Mouse (Mus musculus) liver, postnatal 0 days (tissue): ENCODE measurements around the gene Plekho2. TPM values are rescaled to one million over a fixed set of nuclear protein-coding genes. Genes with fewer than 3 reads are reported as not detected.

Experiments used
- ATAC-seq: fragments of 200-750 bp; cut with Nextera tagmentation; 2 replicates; pipeline ENCODE4 v1.8.0; 2017; ENCODE audit warnings: mild to moderate bottlenecking, moderate library complexity
- DNase-seq: peaks from one replicate; pipeline ENCODE4 v3.0.0-alpha.2; 2016
- H3K27ac ChIP-seq: fragments of 300-500 bp; sonication (generic); 2 replicates; pipeline ENCODE4 v1.5.1; 2014; ENCODE audit warnings: antibody characterized with exemption, moderate library complexity, mild to moderate bottlenecking, low read depth
- H3K27me3 ChIP-seq: fragments of 300-500 bp; sonication (generic); 2 replicates; pipeline ENCODE4 v1.6.1; 2014; ENCODE audit warnings: low read length, control low read depth, mixed read lengths; ENCODE audit not compliant: insufficient read depth
- H3K36me3 ChIP-seq: fragments of 300-500 bp; sonication (generic); replicated peaks from 2 replicates; pipeline ENCODE4 v1.6.1; 2014; ENCODE audit warnings: mild to moderate bottlenecking, control low read depth, low read length, moderate library complexity, mixed read lengths; ENCODE audit not compliant: insufficient read depth
- H3K4me1 ChIP-seq: fragments of 300-500 bp; sonication (generic); 2 replicates; pipeline ENCODE4 v1.6.1; 2014; ENCODE audit warnings: antibody characterized with exemption, mild to moderate bottlenecking, control low read depth; ENCODE audit not compliant: insufficient read depth
- H3K4me2 ChIP-seq: fragments of 300-500 bp; sonication (generic); 2 replicates; pipeline ENCODE4 v1.6.1; 2014; ENCODE audit warnings: low read depth, mild to moderate bottlenecking, low read length, moderate library complexity, mixed read lengths
- H3K4me3 ChIP-seq: fragments of 300-500 bp; sonication (generic); 2 replicates; pipeline ENCODE4 v1.5.1; 2014; ENCODE audit warnings: low read depth, low read length
- H3K9ac ChIP-seq: fragments of 300-500 bp; sonication (generic); replicated peaks from 2 replicates; pipeline ENCODE4 v1.6.1; 2014; ENCODE audit warnings: mild to moderate bottlenecking, moderate library complexity
- H3K9me3 ChIP-seq: fragments of 300-500 bp; sonication (generic); 2 replicates; pipeline ENCODE4 v1.6.1; 2016; ENCODE audit warnings: mild to moderate bottlenecking, control low read depth, low read length, mixed read lengths
- CTCF ChIP-seq: sonication (generic); IDR thresholded peaks from 2 replicates; pipeline ENCODE4 v1.5.1; 2016; ENCODE audit warnings: antibody characterized with exemption, low read depth
- EP300 ChIP-seq: IDR thresholded peaks from 2 replicates; pipeline ENCODE4 v1.6.1; 2016; ENCODE audit warnings: antibody characterized with exemption, low read depth, mild to moderate bottlenecking
- WGBS: fragments of 180-500 bp; shearing (Covaris S2); extraction: QIAGEN DNeasy Blood & Tissue Kit; methylation state at CpG from one replicate; pipeline ENCODE4 v1.1.7; 2014; ENCODE audit not compliant: insufficient replicate concordance; 5-methylcytosine and 5-hydroxymethylcytosine counted together
- polyA plus RNA-seq: library from polyadenylated mRNA; unstranded; fragments of >200 nt; fragmentation: Nextera tagmentation; extraction: Ambion mirVana; gene quantifications from 2 replicates; pipeline ENCODE4 v1.2.1, GENCODE M21; 2015

Plekho2 gene
- polyA plus RNA-seq, 1 experiment from 2014 or later, result 14.5 TPM

DNA sequence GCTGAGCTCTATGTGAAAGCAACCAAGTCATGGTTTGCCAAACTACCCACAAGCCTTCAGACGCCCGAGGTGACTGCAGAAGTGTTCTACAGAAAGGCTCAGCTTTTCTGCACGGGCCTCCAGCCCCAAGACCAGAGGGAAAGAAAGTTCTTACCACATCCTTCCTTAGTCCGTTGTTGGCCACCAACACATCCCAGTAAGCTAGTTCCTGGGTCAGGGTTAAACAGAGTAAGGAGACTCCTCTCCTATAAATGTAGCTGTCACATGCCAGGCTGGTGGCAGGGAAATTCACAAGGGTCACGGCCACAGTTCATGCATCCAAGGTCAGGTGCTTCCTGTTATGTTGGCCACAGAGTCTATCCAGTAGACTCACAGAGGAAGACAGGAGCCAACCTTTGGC, 27.7 kb downstream of the Plekho2 start:
- ATAC-seq (no peak), DNase-seq (no peak)
- peaks cover 71% of the 10 kb centered on the region for H3K4me1 ChIP-seq

DNA sequence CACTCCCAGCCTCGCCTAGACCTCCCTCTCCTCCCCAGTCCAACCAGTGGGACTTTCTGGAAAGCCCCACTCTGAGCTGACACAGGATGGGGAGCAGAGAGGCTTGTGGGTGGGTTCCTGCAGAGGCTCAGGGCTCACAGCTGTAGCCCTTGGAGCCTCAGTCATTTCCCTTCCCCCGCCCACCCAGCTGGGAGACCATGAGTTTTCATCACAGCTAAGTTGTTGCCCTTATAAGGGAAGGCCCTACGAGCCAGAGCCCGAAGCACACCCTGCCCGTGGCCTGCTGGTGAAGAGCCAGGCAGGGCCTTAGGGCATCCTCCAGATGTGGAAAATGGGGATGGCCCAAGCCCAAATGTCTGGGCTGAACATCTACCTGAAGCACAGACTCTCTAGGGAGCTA, 28.8 kb downstream of the Plekho2 start:
- WGBS, result 20% methylated on average over 5 of the region's 5 CpGs
- DNase-seq, result peak; percentile 75
- Histone ChIP-seq H3K27ac (peak overlapping the region; percentile 80), H3K36me3 (peaks cover 27% of the 10 kb centered on the region), H3K4me1 (peaks cover 76% of the 10 kb centered on the region), H3K4me2 (no peak overlapping the region), H3K9ac (no peak overlapping the region; the same call in 1 of the 2 replicates), H3K9me3 (no peaks in the 10 kb centered on the region), H3K27me3 (no peaks in the 10 kb centered on the region), H3K4me3 (no peak overlapping the region)
- ATAC-seq, result peak; percentile 35
- TF ChIP-seq EP300 (no peak), CTCF (no peak)

More for the DNA sequence above, 27.7 kb downstream of the Plekho2 start:
- Histone ChIP-seq H3K36me3 (peaks cover 38% of the 10 kb centered on the region), H3K9ac (no peak overlapping the region), H3K27ac (peak overlapping the region; percentile 80), H3K9me3 (no peaks in the 10 kb centered on the region), H3K27me3 (no peaks in the 10 kb centered on the region), H3K4me2 (no peak overlapping the region), H3K4me3 (no peak overlapping the region)
- no peak for TF ChIP-seq CTCF
- TF ChIP-seq EP300, result no peak
- 40% methylated on average over 5 of the region's 5 CpGs for WGBS

DNA sequence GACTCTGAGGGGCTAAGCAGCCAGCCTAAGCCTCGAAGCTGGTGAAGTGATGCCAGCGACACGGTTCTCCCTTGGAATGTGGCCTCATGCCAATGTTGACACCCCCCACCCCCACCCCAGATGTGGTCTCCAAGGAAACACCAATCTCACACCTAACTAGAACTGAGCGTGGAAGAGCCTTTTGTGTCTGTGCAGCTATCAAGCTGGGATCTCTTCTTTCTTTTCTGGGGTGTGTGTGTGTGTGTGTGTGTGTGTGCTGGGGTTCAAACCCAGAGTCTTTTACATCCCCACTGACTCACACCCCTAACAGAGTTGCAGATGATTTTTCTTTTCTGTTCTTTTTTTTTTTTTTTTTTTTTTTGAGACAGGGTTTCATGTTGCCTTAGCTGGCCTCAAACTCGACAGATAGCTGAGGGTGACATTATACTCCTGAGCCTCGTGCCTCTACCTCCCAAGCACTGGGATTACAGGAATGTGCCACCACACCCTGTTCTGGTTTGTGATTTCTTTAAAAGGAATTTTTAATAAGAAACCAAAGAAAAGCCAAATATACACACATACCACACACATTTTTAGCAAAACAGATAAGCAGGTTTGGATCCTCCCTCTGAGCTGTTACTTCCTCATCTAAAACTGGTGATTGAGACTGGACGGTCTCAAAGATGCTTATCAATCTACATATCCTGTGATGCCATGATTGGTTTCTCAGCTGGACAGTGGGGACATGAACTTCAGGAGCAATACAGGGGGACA, 29.6 kb downstream of the Plekho2 start:
- DNase-seq (no peak), ATAC-seq (no peak)
- Histone ChIP-seq H3K36me3 (peaks cover 20% of the 10 kb centered on the region; the same call in 1 of the 2 replicates), H3K27me3 (no peaks in the 10 kb centered on the region), H3K4me3 (no peak overlapping the region), H3K27ac (peak overlapping the region; percentile 80), H3K9me3 (no peaks in the 10 kb centered on the region), H3K4me1 (peaks cover 77% of the 10 kb centered on the region), H3K9ac (no peak overlapping the region), H3K4me2 (no peak overlapping the region)
- TF ChIP-seq CTCF, result no peak
- no peak for TF ChIP-seq EP300
- WGBS, result 38% methylated on average over 7 of the region's 7 CpGs

DNA sequence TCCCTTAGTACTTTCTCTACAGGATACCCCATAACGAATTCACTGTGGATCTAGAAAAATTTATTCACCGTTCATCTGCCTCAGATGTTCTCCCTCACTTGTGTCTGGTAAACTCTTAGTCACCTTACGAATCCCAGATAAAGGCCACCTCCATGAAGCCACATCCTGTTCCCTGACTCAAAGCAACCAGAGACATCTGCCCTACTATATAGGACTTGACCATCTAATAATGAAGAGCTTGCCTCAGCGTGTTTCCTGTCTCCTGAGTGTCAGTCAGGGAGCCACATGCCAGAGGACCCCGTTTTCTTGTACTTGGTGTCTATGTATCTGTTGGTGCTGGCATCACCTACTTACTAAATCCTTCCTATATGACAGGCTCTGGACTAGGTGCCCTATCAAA, 30.2 kb downstream of the Plekho2 start:
- Histone ChIP-seq H3K9me3 (no peaks in the 10 kb centered on the region), H3K9ac (no peak overlapping the region), H3K36me3 (peaks cover 14% of the 10 kb centered on the region; the same call in 1 of the 2 replicates), H3K4me3 (no peak overlapping the region), H3K27ac (peak overlapping the region; percentile 44; the same call in 1 of the 2 replicates), H3K4me1 (peaks cover 79% of the 10 kb centered on the region), H3K4me2 (no peak overlapping the region), H3K27me3 (no peaks in the 10 kb centered on the region)
- TF ChIP-seq CTCF, result no peak
- no peak for TF ChIP-seq EP300
- ATAC-seq (no peak), DNase-seq (no peak)
- 54% methylated on average over 5 of the region's 5 CpGs for WGBS

DNA sequence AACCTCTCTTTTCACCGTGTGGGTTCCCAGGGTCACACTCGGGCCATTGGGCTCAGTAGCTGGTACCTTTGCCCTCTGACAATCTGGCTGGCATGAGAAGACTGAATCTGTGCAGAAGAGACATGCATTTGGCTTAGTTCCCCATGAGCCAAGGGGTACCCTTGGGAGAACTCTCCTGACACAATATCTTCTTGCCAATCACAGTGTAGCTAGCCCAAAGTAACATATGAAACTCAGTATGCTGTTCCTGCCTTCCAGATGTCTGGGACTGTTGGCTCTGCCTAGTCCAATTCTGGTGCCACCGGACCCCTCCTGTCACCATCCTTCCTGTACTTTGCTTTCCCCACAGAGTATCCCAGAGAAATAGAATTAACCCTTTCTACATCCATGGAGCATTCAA, 30.7 kb downstream of the Plekho2 start:
- no peak overlapping the region for H3K4me2 ChIP-seq
- ATAC-seq (no peak), DNase-seq (no peak)
- H3K27me3 ChIP-seq, result no peaks in the 10 kb centered on the region
- TF ChIP-seq EP300 (no peak), CTCF (no peak)
- no peak overlapping the region for H3K27ac ChIP-seq
- no peak overlapping the region for H3K9ac ChIP-seq
- H3K4me3 ChIP-seq, result no peak overlapping the region
- peaks cover 9% of the 10 kb centered on the region; the same call in 1 of the 2 replicates for H3K36me3 ChIP-seq
- H3K4me1 ChIP-seq, result peaks cover 75% of the 10 kb centered on the region
- WGBS, result 77% methylated on average over 3 of the region's 3 CpGs
- no peaks in the 10 kb centered on the region for H3K9me3 ChIP-seq

DNA sequence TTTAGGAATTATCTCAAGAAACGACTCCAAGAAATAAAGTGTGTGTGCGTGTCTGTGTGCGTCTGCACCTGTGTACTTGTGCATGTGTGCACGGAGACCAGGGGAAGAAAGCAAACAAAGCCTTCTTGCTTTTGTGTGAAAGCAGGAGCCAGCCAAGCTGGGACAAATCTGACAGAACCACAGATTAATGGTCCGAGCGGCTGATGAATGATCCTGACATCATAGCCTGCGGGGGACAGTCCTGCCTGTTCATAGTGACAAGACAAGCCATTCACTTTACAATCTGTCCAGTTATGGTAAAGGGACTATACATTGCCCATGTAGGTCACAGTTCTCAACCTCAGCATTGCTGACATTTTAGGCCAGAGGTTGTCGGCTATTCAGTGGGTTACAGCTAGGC, 31.5 kb downstream of the Plekho2 start:
- Histone ChIP-seq H3K4me2 (no peak overlapping the region), H3K9ac (no peak overlapping the region), H3K27ac (0 out of 2 replicates have a peak overlapping the region, but pooled peaks have one; percentile 18), H3K4me3 (no peak overlapping the region), H3K9me3 (no peaks in the 10 kb centered on the region), H3K36me3 (peaks cover 8% of the 10 kb centered on the region; the same call in 1 of the 2 replicates), H3K27me3 (no peaks in the 10 kb centered on the region), H3K4me1 (peaks cover 67% of the 10 kb centered on the region)
- 81% methylated on average over 8 of the region's 8 CpGs for WGBS
- DNase-seq (no peak), ATAC-seq (no peak)
- TF ChIP-seq CTCF, result no peak
- no peak for TF ChIP-seq EP300
